Mouse (Mus musculus): Measurements from ENCODE around the gene Apoa4. TPM values are rescaled to one million over a fixed set of nuclear protein-coding genes. Genes with fewer than 3 reads are reported as not detected.

Apoa4 gene
- polyA plus RNA-seq (2014; fragmentation: Illumina TruSeq; extraction: RNeasy Lipid Tissue Mini Kit (QIAGEN cat#74804); ENCODE audit: low read depth, low replicate concordance), result not detected

GRCm38 (mm10) chr9:46240526-46241153 lies at the start of gene Apoa4:
Gene Apoa4 (plus strand): TSS chr9:46240696.

GRCm38 (mm10) chr9:46228491-46228890 lies 12.0 kb upstream of the Apoa4 start, which contains the start of gene Apoa1:
Gene Apoa1 (plus strand): TSS chr9:46228580.

GRCm38 (mm10) chr9:46235596-46235648 lies 5.1 kb upstream of the Apoa4 start, which contains the start of gene Apoc3:
Gene Apoc3 (minus strand): TSS chr9:46235636.

GRCm38 (mm10) chr9:46268343-46268873 lies 27.9 kb downstream of the Apoa4 start, which contains the start of gene Apoa5:
Gene Apoa5 (plus strand): TSS chr9:46268633.

GRCm38 (mm10) chr9:46272677-46273454 lies 32.4 kb downstream of the Apoa4 start, which contains the start of gene Zpr1:
Gene Zpr1 (plus strand): TSS chr9:46273064.

GRCm38 (mm10) chr9:46282631-46283436 lies 42.3 kb downstream of the Apoa4 start, which contains the start of gene Bud13:
Gene Bud13 (plus strand): TSS chr9:46283008.

Other genes with a start within 250 kb of the Apoa4 start
- gene Pafah1b2, start 228.0 kb upstream of the Apoa4 start, polyA plus RNA-seq (2014; fragmentation: Illumina TruSeq; extraction: RNeasy Lipid Tissue Mini Kit (QIAGEN cat#74804); ENCODE audit: low read depth, low replicate concordance), result 61.6 TPM
- gene Sik3, start 227.9 kb upstream of the Apoa4 start, polyA plus RNA-seq (2014; fragmentation: Illumina TruSeq; extraction: RNeasy Lipid Tissue Mini Kit (QIAGEN cat#74804); ENCODE audit: low read depth, low replicate concordance), result 7.3 TPM
- not detected for gene Apoa1, start 12.1 kb upstream of the Apoa4 start, polyA plus RNA-seq (2014; fragmentation: Illumina TruSeq; extraction: RNeasy Lipid Tissue Mini Kit (QIAGEN cat#74804); ENCODE audit: low read depth, low replicate concordance)
- gene Apoc3, start 5.1 kb upstream of the Apoa4 start, polyA plus RNA-seq (2014; fragmentation: Illumina TruSeq; extraction: RNeasy Lipid Tissue Mini Kit (QIAGEN cat#74804); ENCODE audit: low read depth, low replicate concordance), result not detected
- gene Apoa5, start 27.9 kb downstream of the Apoa4 start, polyA plus RNA-seq (2014; fragmentation: Illumina TruSeq; extraction: RNeasy Lipid Tissue Mini Kit (QIAGEN cat#74804); ENCODE audit: low read depth, low replicate concordance), result not detected
- 10.0 TPM for gene Zpr1, start 32.4 kb downstream of the Apoa4 start, polyA plus RNA-seq (2014; fragmentation: Illumina TruSeq; extraction: RNeasy Lipid Tissue Mini Kit (QIAGEN cat#74804); ENCODE audit: low read depth, low replicate concordance)
- gene Bud13, start 42.3 kb downstream of the Apoa4 start, polyA plus RNA-seq (2014; fragmentation: Illumina TruSeq; extraction: RNeasy Lipid Tissue Mini Kit (QIAGEN cat#74804); ENCODE audit: low read depth, low replicate concordance), result 2.5 TPM
- gene 4931429L15Rik, start 79.3 kb downstream of the Apoa4 start, polyA plus RNA-seq (2014; fragmentation: Illumina TruSeq; extraction: RNeasy Lipid Tissue Mini Kit (QIAGEN cat#74804); ENCODE audit: low read depth, low replicate concordance), result not detected